Mouse (Mus musculus): ENCODE measurements at regions not wholly inside any gene's neighbourhood (a gene's known extent, or its start where the extent isn't known, plus 50 kb on each side); places are given as distances from the start of the nearest gene placed in this dataset.

DNA sequence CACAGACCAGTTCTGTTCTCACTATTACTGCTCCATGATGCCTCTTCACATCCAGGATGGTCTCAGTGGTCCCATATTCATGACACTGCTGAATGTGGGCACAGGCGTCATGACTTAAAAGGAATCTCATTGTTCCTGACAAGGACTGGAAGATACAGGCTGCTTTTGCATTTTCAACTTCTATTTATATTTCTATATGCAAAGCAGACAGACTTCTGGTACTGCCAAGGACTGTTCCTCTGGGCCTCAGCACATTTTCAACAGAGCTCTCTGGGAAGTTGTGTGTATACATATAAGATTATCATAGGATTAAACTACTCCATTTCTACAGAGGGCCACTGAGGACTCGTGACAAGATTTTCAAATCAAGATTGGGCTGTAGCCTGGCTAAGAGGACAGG lies 146.9 kb upstream of the Tmem72 start:
- Histone ChIP-seq H3K4me2 (ENCODE audit: low read length) (no peak overlapping the region), H3K27me3 (replicated peaks; ENCODE audit: control insufficient read depth, insufficient read depth, low read length) (no peaks in the 10 kb centered on the region), H3K36me3 (ENCODE audit: control insufficient read depth, insufficient read depth, low read length) (no peaks in the 10 kb centered on the region), H3K4me1 (replicated peaks; ENCODE audit: control insufficient read depth, insufficient read depth, low read length) (no peaks in the 10 kb centered on the region), H3K9me3 (ENCODE audit: control insufficient read depth, low read length) (no peaks in the 10 kb centered on the region), H3K27ac (ENCODE audit: low read depth) (no peak overlapping the region), H3K4me3 (ENCODE audit: low read depth, low read length) (no peak overlapping the region), H3K9ac (ENCODE audit: low read length) (no peak overlapping the region)
- no peak for ATAC-seq (replicated peaks; ENCODE audit: low FRiP score, low TSS enrichment, low read depth)
- DNase-seq (ENCODE audit: low spot score): no peak
- WGBS: 72% methylated on average over 2 of the region's 2 CpGs

DNA sequence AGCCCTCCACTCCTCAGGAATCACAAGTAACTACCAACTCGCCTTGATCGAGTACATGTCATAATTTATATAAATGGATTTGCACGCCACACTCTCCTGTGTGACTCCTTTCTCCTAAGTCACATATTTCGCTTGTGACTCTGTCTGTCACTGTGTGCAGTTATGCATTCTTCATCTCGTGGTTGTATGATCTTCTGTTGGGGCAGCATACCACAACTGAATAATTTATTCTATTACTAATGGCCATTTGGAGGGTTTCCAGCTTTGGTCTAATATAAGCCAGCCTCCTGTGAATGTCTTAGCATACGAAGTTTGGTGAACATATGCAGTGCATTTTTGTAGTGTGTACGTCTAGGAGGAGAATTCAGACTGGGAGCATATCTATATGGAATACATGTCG lies 176.6 kb upstream of the Tmem72 start:
- peaks cover 22% of the 10 kb centered on the region for H3K4me1 ChIP-seq (replicated peaks; ENCODE audit: control insufficient read depth, insufficient read depth, low read length)
- ATAC-seq (replicated peaks; ENCODE audit: low FRiP score, low TSS enrichment, low read depth) (no peak), DNase-seq (ENCODE audit: low spot score) (no peak)
- no peaks in the 10 kb centered on the region for H3K36me3 ChIP-seq (ENCODE audit: control insufficient read depth, insufficient read depth, low read length)
- WGBS: 54% methylated on average over 8 of the region's 8 CpGs
- H3K4me3 ChIP-seq (ENCODE audit: low read depth, low read length): no peak overlapping the region
- H3K4me2 ChIP-seq (ENCODE audit: low read length): no peak overlapping the region
- H3K9me3 ChIP-seq (ENCODE audit: control insufficient read depth, low read length): no peaks in the 10 kb centered on the region
- H3K9ac ChIP-seq (ENCODE audit: low read length): no peak overlapping the region
- H3K27me3 ChIP-seq (replicated peaks; ENCODE audit: control insufficient read depth, insufficient read depth, low read length): no peaks in the 10 kb centered on the region
- H3K27ac ChIP-seq (ENCODE audit: low read depth): peak overlapping the region; percentile 47; the same call in 1 of the 2 replicates

DNA sequence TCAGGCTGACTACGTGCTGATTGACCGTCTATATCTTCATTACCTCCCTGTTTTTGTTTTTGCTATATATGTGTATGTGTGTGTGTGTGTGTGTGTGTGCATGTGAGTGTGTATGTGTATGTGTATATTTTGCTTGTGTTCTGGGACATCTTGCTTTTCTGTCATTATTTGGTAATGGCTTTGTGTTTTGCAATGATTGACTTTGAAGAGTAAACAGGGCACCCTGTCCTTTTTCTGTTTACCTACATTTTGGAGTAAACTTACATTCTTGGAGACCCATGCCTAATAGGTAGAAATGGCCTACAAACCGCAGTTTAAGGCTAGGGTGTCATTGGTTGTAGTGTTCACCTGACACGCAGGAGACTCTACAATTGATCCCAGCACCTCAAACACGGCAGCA lies 177.5 kb upstream of the Tmem72 start:
- DNase-seq (ENCODE audit: low spot score) (no peak), ATAC-seq (replicated peaks; ENCODE audit: low FRiP score, low TSS enrichment, low read depth) (no peak)
- peaks cover 22% of the 10 kb centered on the region for H3K4me1 ChIP-seq (replicated peaks; ENCODE audit: control insufficient read depth, insufficient read depth, low read length)
- H3K36me3 ChIP-seq (ENCODE audit: control insufficient read depth, insufficient read depth, low read length): no peaks in the 10 kb centered on the region
- no peak overlapping the region for H3K4me2 ChIP-seq (ENCODE audit: low read length)
- H3K9me3 ChIP-seq (ENCODE audit: control insufficient read depth, low read length): no peaks in the 10 kb centered on the region
- no peak overlapping the region for H3K4me3 ChIP-seq (ENCODE audit: low read depth, low read length)
- 90% methylated on average over 5 of the region's 5 CpGs for WGBS
- peak overlapping the region; percentile 60; the same call in 1 of the 2 replicates for H3K27ac ChIP-seq (ENCODE audit: low read depth)
- no peaks in the 10 kb centered on the region for H3K27me3 ChIP-seq (replicated peaks; ENCODE audit: control insufficient read depth, insufficient read depth, low read length)
- no peak overlapping the region for H3K9ac ChIP-seq (ENCODE audit: low read length)

DNA sequence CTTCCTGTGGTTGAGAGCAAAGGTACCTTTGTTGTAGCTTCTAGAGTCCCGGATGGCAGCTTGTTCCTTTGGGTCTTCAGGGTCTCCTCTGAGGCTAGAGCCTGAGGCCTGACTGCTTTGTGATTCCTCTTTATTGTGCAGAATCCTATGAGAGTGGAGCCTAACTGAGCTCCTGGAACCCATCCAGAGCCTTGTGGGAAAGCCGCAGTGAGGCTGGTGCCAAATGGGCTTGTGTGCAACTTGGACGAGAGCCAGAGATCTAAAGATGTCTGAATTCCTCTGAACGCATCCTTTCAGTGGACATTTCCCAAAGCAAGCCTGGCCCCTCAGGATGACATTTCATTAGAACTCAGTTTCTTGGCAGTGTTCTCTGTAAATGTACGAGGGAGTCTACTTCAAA lies 178.4 kb upstream of the Tmem72 start:
- ATAC-seq (replicated peaks; ENCODE audit: low FRiP score, low TSS enrichment, low read depth): peak; percentile 71; the same call in 1 of the 2 replicates
- Histone ChIP-seq H3K9me3 (ENCODE audit: control insufficient read depth, low read length) (no peaks in the 10 kb centered on the region), H3K4me2 (ENCODE audit: low read length) (no peak overlapping the region), H3K4me1 (replicated peaks; ENCODE audit: control insufficient read depth, insufficient read depth, low read length) (peaks cover 22% of the 10 kb centered on the region), H3K4me3 (ENCODE audit: low read depth, low read length) (no peak overlapping the region), H3K36me3 (ENCODE audit: control insufficient read depth, insufficient read depth, low read length) (no peaks in the 10 kb centered on the region), H3K9ac (ENCODE audit: low read length) (no peak overlapping the region), H3K27me3 (replicated peaks; ENCODE audit: control insufficient read depth, insufficient read depth, low read length) (no peaks in the 10 kb centered on the region), H3K27ac (ENCODE audit: low read depth) (peak overlapping the region; percentile 60)
- peak; percentile 75 for DNase-seq (ENCODE audit: low spot score)
- WGBS: 31% methylated on average over 5 of the region's 5 CpGs

DNA sequence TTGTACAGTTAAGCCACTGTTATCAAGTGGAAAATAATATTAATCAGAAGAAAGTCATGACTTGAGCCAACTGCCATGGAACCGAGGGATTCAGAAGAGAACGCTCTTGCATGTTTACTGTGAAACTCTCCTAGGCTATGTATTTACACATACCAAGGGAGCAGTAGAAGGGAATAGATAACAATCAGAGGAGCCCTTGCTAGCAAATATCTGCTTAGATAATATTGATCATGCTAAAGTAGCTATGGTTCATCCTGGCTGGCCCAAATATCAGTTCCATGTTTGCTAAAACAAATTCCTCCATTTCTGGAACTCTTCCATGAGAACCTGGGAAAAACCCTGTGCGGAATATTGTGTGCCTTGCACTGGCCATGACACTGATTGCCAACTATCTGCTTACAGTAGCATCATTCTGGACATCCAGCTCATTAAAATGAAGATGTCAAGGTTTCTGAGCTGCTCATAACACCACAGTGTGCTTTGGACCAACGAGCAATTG lies 179.5 kb upstream of the Tmem72 start:
- WGBS: 61% methylated on average over 4 of the region's 4 CpGs
- DNase-seq (ENCODE audit: low spot score): no peak
- H3K4me3 ChIP-seq (ENCODE audit: low read depth, low read length): no peak overlapping the region
- no peak overlapping the region for H3K9ac ChIP-seq (ENCODE audit: low read length)
- H3K36me3 ChIP-seq (ENCODE audit: control insufficient read depth, insufficient read depth, low read length): no peaks in the 10 kb centered on the region
- H3K4me1 ChIP-seq (replicated peaks; ENCODE audit: control insufficient read depth, insufficient read depth, low read length): peaks cover 22% of the 10 kb centered on the region
- no peaks in the 10 kb centered on the region for H3K9me3 ChIP-seq (ENCODE audit: control insufficient read depth, low read length)
- H3K4me2 ChIP-seq (ENCODE audit: low read length): no peak overlapping the region
- no peaks in the 10 kb centered on the region for H3K27me3 ChIP-seq (replicated peaks; ENCODE audit: control insufficient read depth, insufficient read depth, low read length)
- no peak for ATAC-seq (replicated peaks; ENCODE audit: low FRiP score, low TSS enrichment, low read depth)
- H3K27ac ChIP-seq (ENCODE audit: low read depth): no peak overlapping the region; the same call in 1 of the 2 replicates

DNA sequence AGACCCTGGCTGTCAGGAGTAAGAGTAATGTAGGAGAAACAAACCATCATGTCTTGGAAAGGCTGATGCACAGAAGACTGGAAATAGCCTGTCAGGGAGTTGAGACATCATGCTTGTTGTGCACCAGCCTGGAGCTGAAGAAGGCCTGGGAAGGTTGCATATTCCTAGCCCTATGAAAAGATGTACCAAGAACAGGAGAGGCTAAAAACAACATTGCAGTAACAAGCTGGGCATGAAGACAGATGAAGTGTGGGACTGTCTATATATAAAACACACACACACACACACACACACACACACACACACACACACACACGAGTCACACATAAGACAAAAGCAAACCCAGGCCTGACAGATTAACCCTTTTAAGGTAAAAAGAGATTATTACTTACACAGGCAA lies 185.1 kb upstream of the Tmem72 start:
- no peak overlapping the region for H3K4me2 ChIP-seq (ENCODE audit: low read length)
- no peaks in the 10 kb centered on the region for H3K27me3 ChIP-seq (replicated peaks; ENCODE audit: control insufficient read depth, insufficient read depth, low read length)
- no peak for ATAC-seq (replicated peaks; ENCODE audit: low FRiP score, low TSS enrichment, low read depth)
- H3K36me3 ChIP-seq (ENCODE audit: control insufficient read depth, insufficient read depth, low read length): no peaks in the 10 kb centered on the region
- H3K4me3 ChIP-seq (ENCODE audit: low read depth, low read length): no peak overlapping the region
- WGBS: 16% methylated on average over 1 of the region's 1 CpGs
- H3K4me1 ChIP-seq (replicated peaks; ENCODE audit: control insufficient read depth, insufficient read depth, low read length): no peaks in the 10 kb centered on the region
- DNase-seq (ENCODE audit: low spot score): no peak
- no peak overlapping the region for H3K9ac ChIP-seq (ENCODE audit: low read length)
- no peaks in the 10 kb centered on the region for H3K9me3 ChIP-seq (ENCODE audit: control insufficient read depth, low read length)
- H3K27ac ChIP-seq (ENCODE audit: low read depth): no peak overlapping the region

DNA sequence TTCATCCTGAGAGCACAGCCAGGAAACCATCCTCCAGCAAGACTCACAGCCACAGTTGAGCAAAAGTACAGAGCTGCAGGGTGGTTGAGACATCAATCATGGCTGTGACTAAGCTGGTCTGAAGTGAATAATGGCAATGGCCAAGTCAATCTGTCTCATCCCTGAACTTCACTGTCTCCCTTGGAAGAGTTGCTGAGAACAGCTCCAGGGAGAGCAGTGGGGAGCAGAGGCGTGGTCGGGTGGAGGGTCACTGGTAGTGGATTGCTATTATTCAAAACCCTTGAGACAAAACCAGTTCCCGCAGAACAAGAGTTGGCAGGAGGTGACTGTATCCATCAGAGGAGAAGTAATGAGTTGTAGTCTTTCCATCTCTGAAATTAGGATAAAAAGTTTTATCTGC lies 185.7 kb upstream of the Tmem72 start:
- Histone ChIP-seq H3K27me3 (replicated peaks; ENCODE audit: control insufficient read depth, insufficient read depth, low read length) (no peaks in the 10 kb centered on the region), H3K9ac (ENCODE audit: low read length) (no peak overlapping the region), H3K9me3 (ENCODE audit: control insufficient read depth, low read length) (no peaks in the 10 kb centered on the region), H3K4me3 (ENCODE audit: low read depth, low read length) (no peak overlapping the region), H3K4me1 (replicated peaks; ENCODE audit: control insufficient read depth, insufficient read depth, low read length) (no peaks in the 10 kb centered on the region), H3K36me3 (ENCODE audit: control insufficient read depth, insufficient read depth, low read length) (no peaks in the 10 kb centered on the region), H3K27ac (ENCODE audit: low read depth) (no peak overlapping the region), H3K4me2 (ENCODE audit: low read length) (no peak overlapping the region)
- ATAC-seq (replicated peaks; ENCODE audit: low FRiP score, low TSS enrichment, low read depth): no peak
- no peak for DNase-seq (ENCODE audit: low spot score)
- WGBS: 69% methylated on average over 3 of the region's 3 CpGs

DNA sequence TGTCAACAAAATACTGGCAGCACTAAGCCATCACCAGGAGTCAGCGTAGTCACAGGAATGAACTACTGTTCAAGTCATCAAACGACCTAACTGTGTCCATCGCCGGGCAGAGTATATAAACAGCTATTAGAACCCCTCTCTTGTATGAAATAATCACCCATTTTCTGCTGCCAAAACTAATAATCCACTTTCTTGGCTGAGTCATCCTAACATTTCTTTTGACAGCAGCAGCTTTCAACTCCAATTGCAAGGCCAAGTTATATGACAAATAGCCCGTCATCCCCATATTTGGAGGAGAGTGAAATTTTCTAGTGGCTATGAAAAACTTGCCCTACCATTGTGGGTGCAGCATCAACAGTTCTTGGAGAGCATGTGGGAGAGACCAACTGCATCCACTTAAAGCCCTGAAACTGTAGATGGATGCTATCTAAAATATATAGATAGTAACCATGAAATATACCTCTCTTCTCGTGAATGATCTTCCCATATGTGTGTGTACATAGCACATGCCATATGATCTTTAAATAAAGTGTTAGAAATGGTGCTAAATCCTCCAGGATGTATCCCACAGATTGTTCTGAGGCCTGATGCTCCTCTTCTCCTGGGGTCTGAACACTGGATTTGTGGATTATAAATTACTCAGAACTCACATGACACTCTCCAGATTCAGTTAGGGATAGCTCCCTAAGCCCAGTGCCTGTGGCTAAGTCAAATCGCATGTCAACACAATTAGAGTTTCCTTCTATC lies 189.9 kb upstream of the Tmem72 start:
- Histone ChIP-seq H3K4me2 (ENCODE audit: low read length) (no peak overlapping the region), H3K36me3 (ENCODE audit: control insufficient read depth, insufficient read depth, low read length) (no peaks in the 10 kb centered on the region), H3K9ac (ENCODE audit: low read length) (no peak overlapping the region), H3K4me1 (replicated peaks; ENCODE audit: control insufficient read depth, insufficient read depth, low read length) (no peaks in the 10 kb centered on the region), H3K27ac (ENCODE audit: low read depth) (no peak overlapping the region), H3K9me3 (ENCODE audit: control insufficient read depth, low read length) (no peaks in the 10 kb centered on the region), H3K4me3 (ENCODE audit: low read depth, low read length) (no peak overlapping the region), H3K27me3 (replicated peaks; ENCODE audit: control insufficient read depth, insufficient read depth, low read length) (no peaks in the 10 kb centered on the region)
- ATAC-seq (replicated peaks; ENCODE audit: low FRiP score, low TSS enrichment, low read depth) (no peak), DNase-seq (ENCODE audit: low spot score) (no peak)
- 61% methylated on average over 7 of the region's 7 CpGs for WGBS

DNA sequence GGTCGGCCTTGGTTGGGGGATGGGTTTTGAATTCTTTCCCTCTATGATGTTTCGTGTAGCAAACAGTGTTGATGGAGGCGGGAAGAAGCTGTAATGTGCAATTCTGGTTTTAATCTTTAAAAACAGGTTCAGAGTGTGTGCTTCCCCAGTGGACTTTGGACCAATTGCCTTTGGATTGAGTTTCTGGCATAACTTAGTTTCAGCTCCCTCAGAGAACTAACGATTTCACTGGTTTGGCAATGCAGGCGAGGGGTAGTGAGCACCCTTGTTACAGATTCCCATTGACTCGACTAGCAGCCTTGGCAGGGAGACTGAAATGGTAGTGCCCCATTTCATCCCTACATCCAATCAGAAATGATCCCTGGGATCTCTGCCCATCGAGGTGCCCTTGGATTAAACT lies 193.9 kb upstream of the Tmem72 start:
- no peak overlapping the region for H3K4me3 ChIP-seq (ENCODE audit: low read depth, low read length)
- H3K9me3 ChIP-seq (ENCODE audit: control insufficient read depth, low read length): no peaks in the 10 kb centered on the region
- no peak overlapping the region for H3K4me2 ChIP-seq (ENCODE audit: low read length)
- no peaks in the 10 kb centered on the region for H3K36me3 ChIP-seq (ENCODE audit: control insufficient read depth, insufficient read depth, low read length)
- no peak for ATAC-seq (replicated peaks; ENCODE audit: low FRiP score, low TSS enrichment, low read depth)
- H3K4me1 ChIP-seq (replicated peaks; ENCODE audit: control insufficient read depth, insufficient read depth, low read length): 0 out of 2 replicates have a peak, but pooled peaks cover 3% of the 10 kb centered on the region
- H3K27ac ChIP-seq (ENCODE audit: low read depth): no peak overlapping the region
- DNase-seq (ENCODE audit: low spot score): no peak
- no peak overlapping the region for H3K9ac ChIP-seq (ENCODE audit: low read length)
- 86% methylated on average over 7 of the region's 7 CpGs for whole genome bisulfite sequencing
- no peaks in the 10 kb centered on the region for H3K27me3 ChIP-seq (replicated peaks; ENCODE audit: control insufficient read depth, insufficient read depth, low read length)

Measured in intestine, embryonic 14.5 days (tissue).